Mouse (Mus musculus) kidney, adult 2 months (tissue): ENCODE measurements around the gene Wdr45.

Experiments used
- CTCF ChIP-seq: fragments of 200-500 bp; conservative IDR thresholded peaks from 2 replicates; pipeline ENCODE4 v1.5.1; 2011; ENCODE audit warnings: low read depth, mild to moderate bottlenecking, control low read depth, low read length, moderate library complexity, mixed read lengths; ENCODE audit not compliant: insufficient read depth, insufficient read length
- POLR2A ChIP-seq: fragments of 200-500 bp; IDR thresholded peaks from one replicate; pipeline ENCODE4 v1.6.1; 2011; ENCODE audit warnings: low read depth, low read length, control low read depth

GRCm38 (mm10) chrX:7688321-7688720 lies 25.8 kb upstream of the Wdr45 start:
- TF ChIP-seq CTCF, result no peak
- TF ChIP-seq POLR2A, result no peak
